Mouse (Mus musculus) neural tube, embryonic 14.5 days (tissue): ENCODE measurements around the gene Noa1. TPM values are rescaled to one million over a fixed set of nuclear protein-coding genes. Genes with fewer than 3 reads are reported as not detected.
A peak's percentile ranks its signal among the peaks of the same experiment; 100 is the strongest.

Experiments used
- ATAC-seq: fragments of 200-750 bp; cut with Nextera tagmentation; 2 replicates; pipeline ENCODE4 v1.8.0; 2017; ENCODE audit warnings: low read depth, mild to moderate bottlenecking, moderate TSS enrichment, moderate library complexity
- H3K27ac ChIP-seq: fragments of 300-500 bp; sonication (generic); 2 replicates; pipeline ENCODE4 v1.5.1; 2014; ENCODE audit warnings: low read depth, mild to moderate bottlenecking, control low read depth, low read length, moderate library complexity, mixed read lengths
- H3K27me3 ChIP-seq: fragments of 300-500 bp; sonication (generic); 2 replicates; pipeline ENCODE4 v1.6.1; 2014; ENCODE audit warnings: low read length; ENCODE audit not compliant: control insufficient read depth, insufficient read depth
- H3K36me3 ChIP-seq: fragments of 300-500 bp; sonication (generic); 2 replicates; pipeline ENCODE4 v1.6.1; 2014; ENCODE audit warnings: low read length, mixed read lengths; ENCODE audit not compliant: control insufficient read depth, insufficient read depth
- H3K4me1 ChIP-seq: fragments of 300-500 bp; sonication (generic); 2 replicates; pipeline ENCODE4 v1.6.1; 2014; ENCODE audit warnings: low read length; ENCODE audit not compliant: control insufficient read depth, insufficient read depth
- H3K4me2 ChIP-seq: fragments of 300-500 bp; sonication (generic); 2 replicates; pipeline ENCODE4 v1.6.1; 2014; ENCODE audit warnings: mild to moderate bottlenecking, low read depth, low read length, control low read depth
- H3K4me3 ChIP-seq: fragments of 300-500 bp; sonication (generic); 2 replicates; pipeline ENCODE4 v1.5.1; 2014; ENCODE audit warnings: low read depth, low read length, control low read depth, mixed read lengths
- H3K9ac ChIP-seq: fragments of 300-500 bp; sonication (generic); replicated peaks from 2 replicates; pipeline ENCODE4 v1.6.1; 2014; ENCODE audit warnings: low read depth, mild to moderate bottlenecking, control low read depth, low read length, mixed read lengths
- H3K9me3 ChIP-seq: fragments of 300-500 bp; sonication (generic); 2 replicates; pipeline ENCODE4 v1.6.1; 2016; ENCODE audit warnings: low read length; ENCODE audit not compliant: control insufficient read depth
- WGBS: fragments of 180-500 bp; shearing (Covaris S2); extraction: QIAGEN DNeasy Blood & Tissue Kit; methylation state at CpG from one replicate; pipeline ENCODE4 v1.1.7; 2014; 5-methylcytosine and 5-hydroxymethylcytosine counted together
- polyA plus RNA-seq: library from polyadenylated mRNA; unstranded; fragments of >200 nt; fragmentation: Nextera tagmentation; extraction: Ambion mirVana; gene quantifications from 2 replicates; pipeline ENCODE4 v1.2.1, GENCODE M21; 2014

The Noa1 gene
- polyA plus RNA-seq, 1 experiment from 2014 or later: 32.1 TPM

- Histone ChIP-seq H3K4me3 (peak within 1 kb of the TSS; percentile 91), H3K27ac (peak within 1 kb of the TSS; percentile 80), H3K4me2 (peak within 1 kb of the TSS; percentile 80), H3K9me3 (no peaks in the 10 kb centered on the region), H3K36me3 (no peaks in the 10 kb centered on the region), H3K9ac (peak within 1 kb of the TSS; percentile 72), H3K27me3 (no peaks in the 10 kb centered on the region), H3K4me1 (peaks cover 3% of the 10 kb centered on the region; the same call in 1 of the 2 replicates)
- under 1% methylated on average over 40 of the region's 78 CpGs for WGBS
- ATAC-seq: peak; percentile 90
Observed at GRCm38 (mm10) chr5:77265081-77265670, 44.7 kb downstream of the Noa1 start, which contains the start of gene Rest. Gene Rest, plus strand, starts transcription at chr5:77265491.

GRCm38 (mm10) chr5:77262105-77262504 lies 47.8 kb downstream of the Noa1 start:
- H3K4me1 ChIP-seq: peaks cover 3% of the 10 kb centered on the region; the same call in 1 of the 2 replicates
- WGBS: 27% methylated on average over 5 of the region's 5 CpGs
- no peak overlapping the region for H3K4me3 ChIP-seq
- H3K27me3 ChIP-seq: no peaks in the 10 kb centered on the region
- H3K36me3 ChIP-seq: no peaks in the 10 kb centered on the region
- H3K9ac ChIP-seq: no peak overlapping the region
- H3K9me3 ChIP-seq: no peaks in the 10 kb centered on the region
- no peak for ATAC-seq
- no peak overlapping the region for H3K27ac ChIP-seq
- H3K4me2 ChIP-seq: no peak overlapping the region

GRCm38 (mm10) chr5:77261137-77261536 lies 48.7 kb downstream of the Noa1 start:
- no peak overlapping the region for H3K9ac ChIP-seq
- no peak for ATAC-seq
- no peaks in the 10 kb centered on the region for H3K4me1 ChIP-seq
- H3K4me3 ChIP-seq: no peak overlapping the region
- no peak overlapping the region for H3K4me2 ChIP-seq
- WGBS: 89% methylated on average over 4 of the region's 4 CpGs
- H3K27ac ChIP-seq: no peak overlapping the region
- H3K27me3 ChIP-seq: no peaks in the 10 kb centered on the region
- no peaks in the 10 kb centered on the region for H3K36me3 ChIP-seq
- no peaks in the 10 kb centered on the region for H3K9me3 ChIP-seq

GRCm38 (mm10) chr5:77260141-77260540 lies 49.7 kb downstream of the Noa1 start:
- Histone ChIP-seq H3K9ac (no peak overlapping the region), H3K27ac (no peak overlapping the region), H3K36me3 (no peaks in the 10 kb centered on the region), H3K27me3 (no peaks in the 10 kb centered on the region), H3K9me3 (no peaks in the 10 kb centered on the region), H3K4me1 (no peaks in the 10 kb centered on the region), H3K4me2 (no peak overlapping the region), H3K4me3 (no peak overlapping the region)
- no peak for ATAC-seq
- WGBS: 56% methylated on average over 6 of the region's 6 CpGs

- H3K27ac ChIP-seq: no peak overlapping the region
- no peaks in the 10 kb centered on the region for H3K9me3 ChIP-seq
Observed at GRCm38 (mm10) chr5:77259315-77259714, 50.6 kb downstream of the Noa1 start.

GRCm38 (mm10) chr5:77257603-77258002 lies 52.3 kb downstream of the Noa1 start:
- H3K9ac ChIP-seq: no peak overlapping the region
- H3K4me2 ChIP-seq: no peak overlapping the region
- 82% methylated on average over 3 of the region's 3 CpGs for WGBS
- H3K9me3 ChIP-seq: no peaks in the 10 kb centered on the region
- H3K4me1 ChIP-seq: no peaks in the 10 kb centered on the region
- no peaks in the 10 kb centered on the region for H3K36me3 ChIP-seq
- no peak overlapping the region for H3K4me3 ChIP-seq
- H3K27ac ChIP-seq: no peak overlapping the region
- no peaks in the 10 kb centered on the region for H3K27me3 ChIP-seq
- no peak for ATAC-seq

More at GRCm38 (mm10) chr5:77259315-77259714, 50.6 kb downstream of the Noa1 start:
- H3K36me3 ChIP-seq: no peaks in the 10 kb centered on the region
- H3K4me1 ChIP-seq: no peaks in the 10 kb centered on the region
- no peak overlapping the region for H3K4me3 ChIP-seq
- H3K9ac ChIP-seq: no peak overlapping the region
- no peaks in the 10 kb centered on the region for H3K27me3 ChIP-seq
- no peak for ATAC-seq
- H3K4me2 ChIP-seq: no peak overlapping the region

- no peaks in the 10 kb centered on the region for H3K36me3 ChIP-seq
- H3K4me3 ChIP-seq: no peak overlapping the region
- no peak overlapping the region for H3K27ac ChIP-seq
- WGBS: 81% methylated on average over 3 of the region's 3 CpGs
- no peaks in the 10 kb centered on the region for H3K4me1 ChIP-seq
- no peak overlapping the region for H3K4me2 ChIP-seq
- no peaks in the 10 kb centered on the region for H3K9me3 ChIP-seq
- H3K9ac ChIP-seq: no peak overlapping the region
- no peaks in the 10 kb centered on the region for H3K27me3 ChIP-seq
- ATAC-seq: no peak
Observed at GRCm38 (mm10) chr5:77254402-77254801, 55.5 kb downstream of the Noa1 start.

- H3K4me2 ChIP-seq: no peak overlapping the region
- H3K27ac ChIP-seq: no peak overlapping the region
- no peak overlapping the region for H3K4me3 ChIP-seq
- H3K9me3 ChIP-seq: no peaks in the 10 kb centered on the region
- H3K36me3 ChIP-seq: no peaks in the 10 kb centered on the region
- no peaks in the 10 kb centered on the region for H3K27me3 ChIP-seq
- no peaks in the 10 kb centered on the region for H3K4me1 ChIP-seq
- no peak overlapping the region for H3K9ac ChIP-seq
- no peak for ATAC-seq
- 83% methylated on average over 1 of the region's 1 CpGs for WGBS
Observed at GRCm38 (mm10) chr5:77253154-77253553, 56.7 kb downstream of the Noa1 start.

GRCm38 (mm10) chr5:77252115-77252827 lies 57.6 kb downstream of the Noa1 start:
- WGBS: 61% methylated on average over 8 of the region's 8 CpGs
- Histone ChIP-seq H3K4me2 (no peak overlapping the region), H3K27ac (no peak overlapping the region), H3K36me3 (no peaks in the 10 kb centered on the region), H3K9ac (no peak overlapping the region), H3K4me1 (no peaks in the 10 kb centered on the region), H3K4me3 (no peak overlapping the region), H3K9me3 (no peaks in the 10 kb centered on the region), H3K27me3 (no peaks in the 10 kb centered on the region)
- ATAC-seq: no peak
